Mouse (Mus musculus) large intestine, adult 2 months (tissue): Measurements from ENCODE around the gene Gm15091. TPM values are rescaled to one million over a fixed set of nuclear protein-coding genes. Genes with fewer than 3 reads are reported as not detected.
"Not testable (repeated sequence)": the region's sequence is repeated elsewhere in the genome, so short reads cannot be mapped to it uniquely, and the experiment has no call there.

Source experiments
- DNase-seq: peaks from one replicate; pipeline ENCODE4 v3.0.0-alpha.2; 2012; ENCODE audit warnings: low read depth, low spot score
- WGBS: fragments of 180-500 bp; shearing (Covaris S2); methylation state at CpG from one replicate; pipeline ENCODE4 v1.1.7; 2018; 5-methylcytosine and 5-hydroxymethylcytosine counted together
- polyA plus RNA-seq: library from polyadenylated mRNA; depleted of rRNA; stranded (reverse); fragments of >200 nt; gene quantifications from 2 replicates; pipeline ENCODE4 v1.2.3, GENCODE M21; 2012; rRNA removed

Gm15091 gene
- not detected in 2 replicates for polyA plus RNA-seq

DNA sequence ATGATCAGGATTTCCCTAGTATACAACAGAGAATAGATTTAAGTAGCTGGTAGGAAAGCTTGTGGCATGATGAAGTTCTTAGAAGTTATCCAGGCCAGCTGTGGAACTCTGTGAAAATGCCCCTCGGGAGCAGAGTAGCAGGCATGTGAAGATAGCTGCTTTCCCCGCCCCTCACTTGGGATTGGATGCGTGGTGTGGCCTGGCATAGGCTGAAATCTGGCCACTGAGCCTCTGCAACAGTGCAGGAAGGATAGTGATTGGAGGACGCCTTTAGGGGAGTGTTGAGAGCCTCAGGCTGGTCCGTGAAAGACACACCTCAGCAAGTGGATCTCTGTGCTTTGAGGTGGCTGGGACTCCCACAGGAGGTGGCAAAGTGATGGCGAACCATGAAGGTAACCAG is at the start of gene Gm15091:
Gene Gm15091, plus strand, starts transcription at position 301 of the 400 bp plus-strand sequence.
- WGBS = 76% methylated on average over 5 of the region's 6 CpGs

More for the DNA sequence above, at the start of gene Gm15091:
- not testable (repeated sequence) for DNase-seq

Other genes with a start within 250 kb of the Gm15091 start
- gene Gm15097, start 157.2 kb upstream of the Gm15091 start, polyA plus RNA-seq = not detected in 2 replicates